Mouse (Mus musculus): ENCODE results near the gene Qdpr.
A peak's percentile ranks its signal among the peaks of the same experiment; 100 is the strongest.
"Not testable (repeated sequence)": the region's sequence is repeated elsewhere in the genome, so short reads cannot be mapped to it uniquely, and the experiment has no call there.

Gene Qdpr

DNA sequence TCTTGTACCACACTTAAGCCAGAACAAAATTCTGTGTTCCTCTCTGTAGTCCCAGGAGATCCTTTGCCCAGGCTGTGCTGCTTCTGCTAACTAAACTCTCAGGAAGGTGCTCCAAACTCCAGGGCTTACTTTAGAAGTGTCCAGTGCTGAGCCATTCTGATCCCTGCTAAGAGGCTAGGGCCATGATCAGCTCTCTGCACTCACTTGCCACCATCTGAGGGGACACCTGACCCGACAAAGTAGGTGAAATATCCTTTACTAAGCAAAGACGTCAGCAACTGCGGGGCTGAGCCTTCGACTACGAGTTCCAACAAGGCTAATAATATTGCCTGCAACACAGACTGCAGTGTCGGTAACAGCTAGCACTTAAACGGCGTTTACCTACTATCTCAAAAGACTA is 830 bp downstream of the Qdpr start:
- DNase-seq, result no peak

DNA sequence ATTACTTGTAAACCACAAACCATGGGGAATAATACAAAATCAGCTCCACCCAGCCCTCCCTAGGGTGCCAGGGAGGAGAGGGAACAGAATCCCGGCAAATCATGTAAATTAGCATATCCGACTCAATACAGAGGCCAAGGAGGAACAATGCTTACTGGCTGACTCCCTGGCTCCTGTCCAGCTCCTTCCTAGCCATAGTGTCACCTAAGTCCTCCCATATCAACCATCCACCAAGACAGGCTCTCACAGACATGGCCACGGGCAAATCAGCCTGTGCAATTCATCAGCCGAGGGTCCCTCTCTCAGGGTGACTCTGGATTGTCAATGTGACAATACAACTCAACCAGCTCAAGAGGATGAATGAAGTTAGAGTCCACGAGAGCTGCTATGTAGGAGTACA is 1.4 kb downstream of the Qdpr start:
- DNase-seq, result no peak

GRCm38 (mm10) chr5:45444130-45444832 is 5.8 kb downstream of the Qdpr start:
- no peak for DNase-seq

GRCm38 (mm10) chr5:45441745-45442144 is 8.3 kb downstream of the Qdpr start:
- no peak for DNase-seq

DNA sequence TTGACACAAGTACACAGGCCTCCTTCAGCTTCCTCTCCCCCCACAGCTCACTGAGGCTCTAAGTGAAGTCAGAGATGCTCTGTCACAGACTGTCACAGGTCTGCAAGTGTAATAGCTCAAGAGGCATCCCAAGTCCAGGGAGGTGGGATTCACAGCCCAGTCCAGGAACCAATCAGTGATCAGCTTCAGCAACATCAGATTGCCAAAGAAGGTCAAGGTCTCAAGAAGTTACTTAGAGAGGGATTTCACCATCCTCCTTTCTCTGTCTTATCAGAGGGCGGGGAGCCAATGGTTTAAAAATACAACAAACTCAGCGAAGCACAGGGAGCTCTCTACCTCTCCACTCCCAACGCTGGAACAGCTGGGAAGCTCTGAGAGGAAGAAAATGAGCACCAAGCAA is 8.9 kb downstream of the Qdpr start:
- DNase-seq, result no peak

GRCm38 (mm10) chr5:45438301-45438700 is 11.7 kb downstream of the Qdpr start:
- no peak for DNase-seq

DNA sequence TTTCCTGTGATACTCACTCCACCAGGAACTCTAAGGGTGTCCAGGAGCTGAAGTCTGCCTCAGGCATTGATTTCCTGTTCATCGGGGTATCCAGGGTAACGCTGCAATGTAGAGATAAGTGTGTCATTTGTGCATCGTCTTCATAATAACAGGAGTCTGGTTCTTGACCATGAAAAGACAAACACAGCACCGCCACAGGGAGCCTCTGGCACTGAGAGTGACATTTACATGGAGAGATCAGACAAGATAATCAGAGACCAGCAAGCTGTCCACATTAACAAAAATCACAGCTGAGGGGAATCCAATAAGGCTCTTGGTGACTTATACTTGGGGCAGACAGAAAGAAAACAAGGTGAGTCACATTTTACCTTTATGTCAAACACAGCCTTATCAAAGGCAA is 12.2 kb downstream of the Qdpr start:
- DNase-seq, result no peak

DNA sequence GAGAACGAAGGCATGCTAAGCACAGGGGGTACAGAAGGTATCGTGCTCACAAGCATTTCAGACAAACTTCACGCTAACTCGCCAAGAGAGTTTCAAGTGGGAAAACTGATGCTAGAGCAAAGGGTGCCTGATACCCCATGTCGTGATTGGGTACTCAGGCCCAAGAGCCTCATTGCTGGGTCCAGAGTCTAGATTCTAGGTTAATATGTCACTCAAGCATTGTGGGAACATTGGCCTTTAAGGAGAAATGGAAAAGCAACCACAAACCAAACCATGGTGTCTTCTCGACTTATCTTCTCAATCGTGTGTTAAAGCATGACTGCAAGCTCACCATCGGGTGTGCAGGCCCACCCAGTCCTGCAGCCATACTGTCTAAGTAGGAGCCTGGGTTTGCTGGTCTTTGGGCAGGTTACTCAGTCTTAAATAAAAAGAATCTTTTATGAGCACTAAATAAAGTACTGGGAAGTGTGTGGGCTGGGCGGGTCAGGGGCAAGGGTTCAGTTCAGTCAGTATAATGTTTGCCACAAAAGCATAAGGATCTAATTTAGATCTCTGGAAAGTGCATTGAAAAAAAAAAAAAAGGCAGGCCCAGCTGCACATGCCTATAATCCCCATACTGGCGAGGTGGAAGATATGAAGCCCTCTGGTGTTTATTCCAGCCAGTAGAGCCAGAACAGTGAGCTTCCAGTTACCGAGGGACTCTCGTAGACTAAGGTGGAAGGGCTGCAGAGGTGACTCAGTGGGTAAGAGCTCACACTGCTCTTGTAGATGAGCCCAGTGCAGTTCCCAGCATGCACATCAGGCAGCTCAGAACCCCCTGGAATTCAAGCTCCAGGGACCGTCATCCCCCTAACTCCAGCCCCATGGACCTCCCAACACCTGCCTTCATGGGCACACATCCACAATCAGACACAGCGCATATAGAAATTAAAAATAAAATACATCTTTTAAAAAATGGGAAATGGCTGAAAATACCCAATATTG is 13.8 kb downstream of the Qdpr start:
- DNase-seq, result no peak

DNA sequence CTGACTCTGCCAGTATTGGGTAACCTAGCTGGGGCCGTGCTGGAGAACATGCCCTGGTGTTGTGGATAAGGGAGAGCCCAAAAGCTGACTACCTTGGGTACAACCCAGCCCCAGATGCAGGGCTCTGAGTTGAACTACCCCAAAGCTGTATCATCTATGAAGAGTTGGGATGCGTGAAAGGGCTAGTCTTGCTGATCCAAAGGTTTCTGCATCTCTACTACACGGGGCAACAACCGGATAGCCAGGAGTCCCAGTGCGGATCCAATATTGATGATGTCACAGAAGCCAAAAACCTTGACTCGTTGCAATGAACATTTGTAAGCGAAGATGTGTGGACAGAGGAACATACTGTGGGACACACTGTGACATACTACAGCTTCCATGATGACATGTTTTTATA is 22.1 kb downstream of the Qdpr start:
- DNase-seq, result no peak

- no peak for DNase-seq
Measured at GRCm38 (mm10) chr5:45426416-45427034, 23.5 kb downstream of the Qdpr start.

DNA sequence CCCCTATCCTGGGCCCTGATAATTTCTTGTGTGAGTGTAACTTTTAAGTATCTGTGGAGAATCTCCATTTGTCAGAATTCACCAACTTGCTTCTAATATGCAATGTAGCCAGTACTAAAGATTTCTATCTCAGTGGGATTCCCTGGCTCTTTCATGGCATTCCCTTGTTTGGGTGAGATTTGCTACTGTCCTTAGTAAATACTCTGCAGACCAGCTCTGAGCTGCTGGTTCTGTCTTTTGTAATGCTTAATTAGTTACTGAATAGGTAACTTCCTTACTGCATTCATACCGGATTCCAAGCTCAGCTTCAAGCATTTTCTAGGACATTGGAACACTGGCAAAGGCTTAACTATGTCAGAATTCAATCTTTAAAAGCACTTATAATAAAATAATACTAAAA is 24.3 kb downstream of the Qdpr start:
- DNase-seq, result not testable (repeated sequence)

- DNase-seq, result no peak
Measured at GRCm38 (mm10) chr5:45424021-45424886, 25.8 kb downstream of the Qdpr start.

GRCm38 (mm10) chr5:45421881-45422844 is 27.9 kb downstream of the Qdpr start:
- no peak for DNase-seq

DNA sequence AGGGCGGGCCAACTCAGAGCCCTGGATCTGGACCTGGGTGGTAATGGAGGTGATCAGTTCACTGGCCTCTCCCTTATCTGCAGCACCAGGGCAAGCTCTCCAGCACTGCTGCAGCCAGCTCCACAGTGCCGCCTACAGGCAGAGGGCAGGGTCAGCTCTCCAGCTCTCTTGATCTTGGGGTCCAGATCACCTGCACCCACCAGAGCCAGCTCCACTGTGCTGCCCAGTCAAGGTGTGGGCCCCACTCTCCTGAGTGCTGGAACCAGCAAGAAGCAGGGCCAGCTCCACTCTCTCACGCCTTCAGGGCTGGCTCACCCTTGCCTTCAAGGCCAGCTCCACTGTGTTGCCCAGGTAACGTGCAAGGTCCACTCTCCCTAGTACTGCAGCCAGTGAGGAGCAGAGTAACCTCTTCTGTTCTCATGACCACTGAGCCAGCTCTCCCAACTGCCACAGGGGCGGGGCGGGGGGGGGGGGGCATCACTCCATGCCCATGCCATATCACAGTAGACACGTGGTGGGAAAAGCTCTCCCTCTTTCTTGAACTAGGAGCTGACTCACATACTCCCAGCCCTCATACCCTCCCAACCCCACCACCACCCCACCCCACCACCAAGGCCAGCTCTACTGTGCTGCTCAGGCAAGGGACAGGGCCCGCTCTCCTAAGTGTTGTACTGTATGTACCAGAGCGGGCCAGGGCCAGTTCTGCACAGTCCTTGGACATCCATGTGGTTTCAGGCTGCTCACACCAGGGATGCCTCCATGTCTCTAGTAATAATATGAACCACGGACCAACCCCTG is 30.0 kb downstream of the Qdpr start:
- DNase-seq, result no peak

- no peak for DNase-seq
Measured at GRCm38 (mm10) chr5:45417859-45418443, 32.1 kb downstream of the Qdpr start.

GRCm38 (mm10) chr5:45416478-45416877 is 33.6 kb downstream of the Qdpr start:
- DNase-seq, result no peak

DNA sequence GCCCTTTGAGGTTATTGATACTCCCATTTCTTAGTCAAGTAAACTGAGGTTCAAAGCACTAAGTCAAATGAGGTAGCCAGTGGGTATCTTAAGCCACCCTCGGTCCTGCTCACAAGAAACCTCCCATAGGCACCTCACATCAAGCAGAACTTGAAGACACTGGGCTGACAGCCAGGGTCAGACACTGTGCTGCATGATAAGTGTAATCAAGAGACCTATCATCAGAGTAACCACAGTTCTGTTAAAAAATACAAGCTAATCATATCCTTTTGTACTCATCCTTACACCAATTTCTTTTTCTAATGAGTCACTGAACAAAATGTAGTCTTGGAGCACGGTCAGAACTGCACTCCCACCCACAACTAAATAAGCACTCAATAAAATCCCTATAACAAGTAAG is 43.9 kb downstream of the Qdpr start:
- DNase-seq, result no peak

GRCm38 (mm10) chr5:45402632-45403031 is 47.4 kb downstream of the Qdpr start:
- peak; percentile 61 for DNase-seq

GRCm38 (mm10) chr5:45384034-45384812 is 65.8 kb downstream of the Qdpr start:
- DNase-seq, result no peak

All from layer of hippocampus, adult 9-11 months (tissue).